In genomic region chr17:24383789-24384188, GRCm38 (mm10) we compare ENCODE assay signal across 24 mouse cellular contexts. TPM values are rescaled to one million over a fixed set of nuclear protein-coding genes. Genes with fewer than 3 reads are reported as not detected.
"Had no signal": no experiment of that assay in that cellular context is flagged by ENCODE, and none has a peak within 500 bp of the region (broad histone marks: within the 10 kb centered on the region; RNA-seq: fewer than 3 reads in every experiment).

No protein-coding gene starts in this region.

- H3K4me3 ChIP-seq: layer of hippocampus, adult 2 months; left cerebral cortex, adult 2 months; liver, embryonic 13.5 days; midbrain, embryonic 12.5 days; midbrain, embryonic 15.5 days; neural tube, embryonic 12.5 days; neural tube, embryonic 15.5 days had no signal

- H3K9me3 ChIP-seq: liver, embryonic 13.5 days; midbrain, embryonic 12.5 days; midbrain, embryonic 15.5 days; neural tube, embryonic 12.5 days; neural tube, embryonic 15.5 days had no signal

- ATAC-seq: inflammation-experienced regulatory T-cells, adult 6 months; intestine, embryonic 16.5 days; midbrain, embryonic 15.5 days had no signal

- H3K27ac ChIP-seq: layer of hippocampus, adult 2 months; left cerebral cortex, adult 2 months; liver, embryonic 13.5 days; macrophage; midbrain, embryonic 12.5 days; midbrain, embryonic 15.5 days; neural tube, embryonic 12.5 days; neural tube, embryonic 15.5 days had no signal

- H3K27me3 ChIP-seq: liver, embryonic 13.5 days; midbrain, embryonic 12.5 days; midbrain, embryonic 15.5 days; neural tube, embryonic 12.5 days; neural tube, embryonic 15.5 days had no signal

- H3K4me2 ChIP-seq: liver, embryonic 13.5 days; midbrain, embryonic 12.5 days; midbrain, embryonic 15.5 days; neural tube, embryonic 12.5 days; neural tube, embryonic 15.5 days had no signal

- H3K9ac ChIP-seq: liver, embryonic 13.5 days; midbrain, embryonic 12.5 days; midbrain, embryonic 15.5 days; neural tube, embryonic 12.5 days; neural tube, embryonic 15.5 days had no signal

- H3K4me1 ChIP-seq: liver, embryonic 13.5 days; midbrain, embryonic 12.5 days; midbrain, embryonic 15.5 days; neural tube, embryonic 12.5 days; neural tube, embryonic 15.5 days had no signal

- DNase-seq: kidney, adult 18-20 months; kidney, adult 9 months; kidney, postnatal 25 days; layer of hippocampus, postnatal 36 days; liver, embryonic 13.5 days; retina, postnatal 1 day; right cerebral cortex, postnatal 25 days; spleen, adult 18-20 months; thymus, adult 18-20 months; thymus, postnatal 14 days; thymus, postnatal 4 days had no signal

RNA-seq across cellular contexts. Expression of gene Abca17, which starts 32.9 kb away (rescaled TPM):
- total RNA-seq: liver, adult 2 months had no signal
- polyA plus RNA-seq: inflammation-experienced regulatory T-cells, adult 6 months; intestine, embryonic 16.5 days; limb, embryonic 11.5 days; liver, embryonic 13.5 days; liver, embryonic 16.5 days; midbrain, embryonic 12.5 days; stomach, embryonic 16.5 days had no signal
